Mouse (Mus musculus): ENCODE data around the gene Spag9. TPM values are rescaled to one million over a fixed set of nuclear protein-coding genes. Genes with fewer than 3 reads are reported as not detected.

The Spag9 gene
- polyA plus RNA-seq, 1 experiment from 2014 or later = 51.8 TPM

GRCm38 (mm10) chr11:94175288-94175687 is 179.4 kb downstream of the Spag9 start:
- Histone ChIP-seq H3K27ac (no peak overlapping the region), H3K4me3 (ENCODE audit: inconsistent target) (no peak overlapping the region), H3K79me2 (ENCODE audit: inconsistent target) (no peaks in the 10 kb centered on the region), H3K36me3 (ENCODE audit: inconsistent target) (no peaks in the 10 kb centered on the region)
- WGBS (ENCODE audit: missing documents) = 92% methylated on average over 6 of the region's 7 CpGs

Other genes with a start within 250 kb of the Spag9 start
- 15.8 to 32.3 TPM (median 16.0 TPM) in 3 replicates for gene Utp18, start 110.3 kb upstream of the Spag9 start, polyA plus RNA-seq (2018)
- 7.7 to 19.3 TPM (median 16.1 TPM) in 3 replicates for gene Mbtd1, start 110.2 kb upstream of the Spag9 start, polyA plus RNA-seq (2018)
- 187 to 466 TPM (median 286 TPM) in 3 replicates for gene Nme2, start 39.8 kb upstream of the Spag9 start, polyA plus RNA-seq (2018)
- 6.1 to 48.7 TPM (median 16.9 TPM) in 3 replicates for gene Gm20390, start 27.8 kb upstream of the Spag9 start, polyA plus RNA-seq (2018)
- 32.9 to 71.2 TPM (median 46.6 TPM) in 3 replicates for gene Nme1, start 27.6 kb upstream of the Spag9 start, polyA plus RNA-seq (2018)
- gene Tob1, start 215.4 kb downstream of the Spag9 start, polyA plus RNA-seq (2018) = 11.5 to 13.3 TPM (median 11.7 TPM) in 3 replicates
- gene Wfikkn2, start 249.9 kb downstream of the Spag9 start, polyA plus RNA-seq (2018) = not detected in 3 replicates

All from macrophage (primary cell).